Comparison of ENCODE assay signal across 7 mouse cellular contexts in genomic region chr5:8995966-8996685, GRCm38 (mm10). TPM values are rescaled to one million over a fixed set of nuclear protein-coding genes. Genes with fewer than 3 reads are reported as not detected.
DNase-seq lines count a peak whose midpoint lies in the region; ATAC-seq and TF ChIP-seq lines count a peak whose summit lies in the region.

No protein-coding gene starts in this region.

- H3K4me2 ChIP-seq in embryonic facial prominence, embryonic 11.5 days (ENCODE audit: low read depth, low read length): peak overlapping the region; percentile 58
- peak overlapping the region; percentile 61 for H3K4me2 ChIP-seq in hindbrain, embryonic 11.5 days (replicated peaks; ENCODE audit: low read depth, low read length)
- H3K4me2 ChIP-seq in lung, postnatal 0 days (replicated peaks; ENCODE audit: low read depth, low read length): peak overlapping the region; percentile 55

- DNase-seq in thymus, postnatal 4 days: peak; percentile 18
- DNase-seq in thymus, postnatal 10 days (ENCODE audit: low spot score in 2 of 2): no peak
- DNase-seq in embryonic facial prominence, embryonic 11.5 days (ENCODE audit: low spot score): peak; percentile 13
- DNase-seq in hindbrain, embryonic 11.5 days (ENCODE audit: low spot score): no peak
- DNase-seq in lung, postnatal 0 days (ENCODE audit: low spot score): peak; percentile 11
- DNase-seq in frontal cortex, postnatal 25 days (ENCODE audit: low spot score in 2 of 2): no peak
- no peak for DNase-seq in urinary bladder, postnatal 36 days (ENCODE audit: low spot score in 2 of 2)

- peak overlapping the region; percentile 62; the same call in 1 of the 2 replicates for H3K27ac ChIP-seq in embryonic facial prominence, embryonic 11.5 days (replicated peaks; ENCODE audit: low read depth, low read length)
- no peak overlapping the region for H3K27ac ChIP-seq in hindbrain, embryonic 11.5 days (ENCODE audit: low read depth, low read length)
- peak overlapping the region; percentile 70; the same call in 1 of the 2 replicates for H3K27ac ChIP-seq in lung, postnatal 0 days (ENCODE audit: low read length)

- ATAC-seq in embryonic facial prominence, embryonic 11.5 days (replicated peaks; ENCODE audit: insufficient number of reproducible peaks, low FRiP score, low TSS enrichment, low read depth): no peak
- no peak for ATAC-seq in hindbrain, embryonic 11.5 days (ENCODE audit: low FRiP score)
- no peak for ATAC-seq in lung, postnatal 0 days

- peak overlapping the region; percentile 74 for H3K4me3 ChIP-seq in embryonic facial prominence, embryonic 11.5 days (ENCODE audit: low read depth, low read length)
- peak overlapping the region; percentile 66 for H3K4me3 ChIP-seq in hindbrain, embryonic 11.5 days (ENCODE audit: low read depth, low read length)
- H3K4me3 ChIP-seq in lung, postnatal 0 days (ENCODE audit: low read depth, low read length): peak overlapping the region; percentile 66

- no peaks in the 10 kb centered on the region for H3K4me1 ChIP-seq in embryonic facial prominence, embryonic 11.5 days (ENCODE audit: control insufficient read depth, insufficient read depth, low read length)
- H3K4me1 ChIP-seq in hindbrain, embryonic 11.5 days (replicated peaks; ENCODE audit: control insufficient read depth, insufficient read depth, low read length): no peaks in the 10 kb centered on the region
- H3K4me1 ChIP-seq in lung, postnatal 0 days (ENCODE audit: insufficient read depth, low read depth, low read length): peaks cover 7% of the 10 kb centered on the region; the same call in 1 of the 2 replicates

- peak overlapping the region; percentile 83 for H3K9ac ChIP-seq in embryonic facial prominence, embryonic 11.5 days (replicated peaks; ENCODE audit: low read length)
- peak overlapping the region; percentile 78 for H3K9ac ChIP-seq in hindbrain, embryonic 11.5 days (ENCODE audit: low read depth, low read length)
- peak overlapping the region; percentile 55; the same call in 1 of the 2 replicates for H3K9ac ChIP-seq in lung, postnatal 0 days (replicated peaks; ENCODE audit: low read depth)

- H3K27me3 ChIP-seq in embryonic facial prominence, embryonic 11.5 days (ENCODE audit: control insufficient read depth, insufficient read depth, low read length): no peaks in the 10 kb centered on the region
- H3K27me3 ChIP-seq in hindbrain, embryonic 11.5 days (ENCODE audit: control insufficient read depth, insufficient read depth, low read length): no peaks in the 10 kb centered on the region
- H3K27me3 ChIP-seq in lung, postnatal 0 days (replicated peaks; ENCODE audit: insufficient read depth, low read length): no peaks in the 10 kb centered on the region

- no peaks in the 10 kb centered on the region for H3K36me3 ChIP-seq in embryonic facial prominence, embryonic 11.5 days (replicated peaks; ENCODE audit: control insufficient read depth, insufficient read depth, low read depth, low read length)
- no peaks in the 10 kb centered on the region for H3K36me3 ChIP-seq in hindbrain, embryonic 11.5 days (ENCODE audit: control insufficient read depth, insufficient read depth, low read length)
- H3K36me3 ChIP-seq in lung, postnatal 0 days (ENCODE audit: insufficient read depth, low read length): 0 out of 2 replicates have a peak, but pooled peaks cover 4% of the 10 kb centered on the region

- no peak for TF ChIP-seq EP300 in lung, postnatal 0 days (IDR thresholded peaks at IDR 0.05)

- 17% methylated on average over 13 of the region's 13 CpGs for WGBS in embryonic facial prominence, embryonic 11.5 days
- 25% methylated on average over 13 of the region's 13 CpGs for WGBS in hindbrain, embryonic 11.5 days
- 15% methylated on average over 13 of the region's 13 CpGs for WGBS in lung, postnatal 0 days

- no peaks in the 10 kb centered on the region for H3K9me3 ChIP-seq in embryonic facial prominence, embryonic 11.5 days (replicated peaks; ENCODE audit: control insufficient read depth, low read length)
- H3K9me3 ChIP-seq in hindbrain, embryonic 11.5 days (ENCODE audit: control insufficient read depth, low read length): no peaks in the 10 kb centered on the region
- H3K9me3 ChIP-seq in lung, postnatal 0 days (ENCODE audit: low read length): no peaks in the 10 kb centered on the region

- no peak for TF ChIP-seq CTCF in lung, postnatal 0 days (IDR thresholded peaks at IDR 0.05)

RNA-seq across cellular contexts. Expression of gene Crot, which starts 1.0 kb away (rescaled TPM):
- polyA plus RNA-seq in embryonic facial prominence, embryonic 11.5 days (2014; fragmentation: Nextera tagmentation; extraction: Ambion mirVana): 50.1 and 51.8 TPM in 2 replicates
- polyA plus RNA-seq in hindbrain, embryonic 11.5 days (2014; fragmentation: Nextera tagmentation; extraction: Ambion mirVana): 32.3 and 33.6 TPM in 2 replicates
- 26.3 and 29.5 TPM in 2 replicates for polyA plus RNA-seq in lung, postnatal 0 days (2015; fragmentation: Nextera tagmentation; extraction: Ambion mirVana)

Comparison
In these comparisons a context has a peak if more than half of its experiments do, and no peak if none do; other contexts are left out.
1. DNase-seq: peak in thymus, postnatal 4 days (single experiment), embryonic facial prominence, embryonic 11.5 days (single experiment) and lung, postnatal 0 days (single experiment); none in thymus, postnatal 10 days (0 of 2), hindbrain, embryonic 11.5 days (single experiment), frontal cortex, postnatal 25 days (0 of 2) and urinary bladder, postnatal 36 days (0 of 2).
2. Peak in every context shown above with its lines, with median percentiles within 50 percentile points of each other: H3K4me2 ChIP-seq, H3K4me3 ChIP-seq and H3K9ac ChIP-seq.